Mouse (Mus musculus) CH12.LX (cell line): ENCODE data around the gene Rpl39. TPM values are rescaled to one million over a fixed set of nuclear protein-coding genes. Genes with fewer than 3 reads are reported as not detected.

Experiments used
- DNase-seq: peaks from one replicate; pipeline ENCODE4 v3.0.0-alpha.2; 2013; ENCODE audit errors: extremely low read depth
- H3K27ac ChIP-seq: 2 replicates; pipeline ENCODE4 v1.5.1; 2012; ENCODE audit warnings: low read depth, mild to moderate bottlenecking, control low read depth, moderate library complexity; ENCODE audit not compliant: insufficient read depth
- H3K27me3 ChIP-seq: replicated peaks from 2 replicates; pipeline ENCODE3; 2012; ENCODE audit warnings: inconsistent platforms
- H3K36me3 ChIP-seq, 2 experiments: replicated peaks in 1 of 2; 2 replicates each; pipeline versions ENCODE3 to v1.6.1; 2012; ENCODE audit warnings: inconsistent platforms in 1 of 2, low read length in 1 of 2, mild to moderate bottlenecking in 1 of 2, mixed read lengths in 1 of 2, moderate library complexity in 1 of 2; ENCODE audit not compliant: control insufficient read depth in 1 of 2, insufficient read depth in 1 of 2
- H3K4me1 ChIP-seq, 2 experiments: 2 replicates each; pipeline ENCODE4 v1.6.1; 2012; ENCODE audit warnings: inconsistent platforms in 1 of 2, moderate library complexity in 1 of 2; ENCODE audit not compliant: insufficient read depth in 2 of 2, control insufficient read depth in 1 of 2
- H3K4me2 ChIP-seq: 2 replicates; pipeline ENCODE4 v1.6.1; 2012; ENCODE audit warnings: low read depth, mild to moderate bottlenecking, control low read depth; ENCODE audit not compliant: poor library complexity, insufficient read depth, severe bottlenecking
- H3K4me3 ChIP-seq, 3 experiments: fragments of 150-350 bp in 1 of 3; sonication (generic) in 1 of 3; replicated peaks in 1 of 3; 2 replicates each; pipeline versions ENCODE3 to v1.5.1; 2011 to 2012; ENCODE audit warnings: low read depth in 2 of 3, low read length in 2 of 3, mild to moderate bottlenecking in 2 of 3, moderate library complexity in 2 of 3, control low read depth in 1 of 3, improper control_type of control experiment in 1 of 3, inconsistent platforms in 1 of 3, mixed read lengths in 1 of 3; ENCODE audit not compliant: poor library complexity in 1 of 3
- H3K79me2 ChIP-seq: replicated peaks from 2 replicates; pipeline ENCODE4 v1.6.1; 2012; ENCODE audit warnings: mild to moderate bottlenecking, moderate library complexity; ENCODE audit not compliant: control insufficient read depth, poor library complexity, insufficient read depth, severe bottlenecking; ENCODE audit errors: extremely low read depth
- H3K9ac ChIP-seq: 2 replicates; pipeline ENCODE4 v1.6.1; 2012; ENCODE audit warnings: low read depth, mild to moderate bottlenecking, control low read depth, moderate library complexity; ENCODE audit not compliant: insufficient read depth
- H3K9me3 ChIP-seq: replicated peaks from 2 replicates; pipeline ENCODE3; 2012; ENCODE audit warnings: low read length, inconsistent platforms, mixed read lengths
- BHLHE40 ChIP-seq: IDR thresholded peaks from 2 replicates; pipeline ENCODE4 v1.6.1; 2011; ENCODE audit warnings: mild to moderate bottlenecking, low read depth, low read length, improper control_type of control experiment
- CHD2 ChIP-seq: IDR thresholded peaks from 2 replicates; pipeline ENCODE4 v1.6.1; 2011; ENCODE audit warnings: low read length, improper control_type of control experiment
- E2F4 ChIP-seq: IDR thresholded peaks from 2 replicates; pipeline ENCODE4 v1.6.1; 2011; ENCODE audit warnings: low read depth, low read length, improper control_type of control experiment; ENCODE audit not compliant: insufficient replicate concordance
- ELF1 ChIP-seq: IDR thresholded peaks from 2 replicates; pipeline ENCODE4 v1.6.1; 2014; ENCODE audit warnings: low read depth, mild to moderate bottlenecking, inconsistent platforms, low read length, improper control_type of control experiment
- EP300 ChIP-seq: IDR thresholded peaks from 2 replicates; pipeline ENCODE4 v1.6.1; 2011; ENCODE audit warnings: low read length, improper control_type of control experiment
- GABPA ChIP-seq: IDR thresholded peaks from 2 replicates; pipeline ENCODE4 v1.6.1; 2012; ENCODE audit warnings: low read depth, low read length, improper control_type of control experiment, inconsistent platforms; ENCODE audit not compliant: insufficient replicate concordance
- JUN ChIP-seq: IDR thresholded peaks from 2 replicates; pipeline ENCODE4 v1.6.1; 2011; ENCODE audit warnings: low read depth, mild to moderate bottlenecking, low read length, improper control_type of control experiment, moderate library complexity; ENCODE audit not compliant: insufficient read depth
- MAX ChIP-seq: IDR thresholded peaks from 2 replicates; pipeline ENCODE4 v1.6.1; 2011; ENCODE audit warnings: low read length, improper control_type of control experiment
- MAZ ChIP-seq: IDR thresholded peaks from 2 replicates; pipeline ENCODE4 v1.6.1; 2012; ENCODE audit warnings: low read depth, mild to moderate bottlenecking, inconsistent platforms, low read length, improper control_type of control experiment, moderate library complexity
- MXI1 ChIP-seq: IDR thresholded peaks from 2 replicates; pipeline ENCODE4 v1.6.1; 2011; ENCODE audit warnings: mild to moderate bottlenecking, low read depth, low read length, improper control_type of control experiment
- MYC ChIP-seq: IDR thresholded peaks from 2 replicates; pipeline ENCODE4 v1.6.1; 2011; ENCODE audit warnings: low read depth, mild to moderate bottlenecking, improper control_type of control experiment, low read length
- NELFE ChIP-seq: IDR thresholded peaks from 2 replicates; pipeline ENCODE4 v1.6.1; 2011; ENCODE audit warnings: low read depth, low read length, improper control_type of control experiment
- NRF1 ChIP-seq: IDR thresholded peaks from 2 replicates; pipeline ENCODE4 v1.6.1; 2014; ENCODE audit warnings: low read depth, mild to moderate bottlenecking, inconsistent platforms, low read length, improper control_type of control experiment, moderate library complexity
- POLR2A ChIP-seq: IDR thresholded peaks from 2 replicates; pipeline ENCODE4 v1.6.1; 2011; ENCODE audit warnings: low read depth, mild to moderate bottlenecking, improper control_type of control experiment, low read length
- RAD21 ChIP-seq: IDR thresholded peaks from 2 replicates; pipeline ENCODE4 v1.6.1; 2011; ENCODE audit warnings: low read depth, mild to moderate bottlenecking, low read length, improper control_type of control experiment, moderate library complexity
- RCOR1 ChIP-seq: conservative IDR thresholded peaks from 2 replicates; pipeline ENCODE4 v1.6.1; 2012; ENCODE audit warnings: low read depth, mild to moderate bottlenecking, inconsistent platforms, low read length, improper control_type of control experiment
- SIN3A ChIP-seq: IDR thresholded peaks from 2 replicates; pipeline ENCODE4 v1.6.1; 2012; ENCODE audit warnings: low read length, improper control_type of control experiment, inconsistent platforms
- TBP ChIP-seq: conservative IDR thresholded peaks from 2 replicates; pipeline ENCODE4 v1.6.1; 2011; ENCODE audit warnings: low read depth, low read length, improper control_type of control experiment
- TCF12 ChIP-seq: IDR thresholded peaks from 2 replicates; pipeline ENCODE4 v1.6.1; 2014; ENCODE audit warnings: low read depth, mild to moderate bottlenecking, inconsistent platforms, low read length, improper control_type of control experiment
- USF1 ChIP-seq: IDR thresholded peaks from 2 replicates; pipeline ENCODE4 v1.6.1; 2014; ENCODE audit warnings: low read depth, mild to moderate bottlenecking, inconsistent platforms, low read length, improper control_type of control experiment
- USF2 ChIP-seq: conservative IDR thresholded peaks from 2 replicates; pipeline ENCODE4 v1.6.1; 2011; ENCODE audit warnings: low read depth, low read length, improper control_type of control experiment
- ZC3H11A ChIP-seq: IDR thresholded peaks from 2 replicates; pipeline ENCODE4 v1.6.1; 2012; ENCODE audit warnings: low read depth, mild to moderate bottlenecking, inconsistent platforms, low read length, improper control_type of control experiment
- ZKSCAN1 ChIP-seq: IDR thresholded peaks from 2 replicates; pipeline ENCODE4 v1.6.1; 2012; ENCODE audit warnings: low read depth, inconsistent platforms, low read length, improper control_type of control experiment, borderline replicate concordance
- ZMIZ1 ChIP-seq: IDR thresholded peaks from 2 replicates; pipeline ENCODE4 v1.6.1; 2012; ENCODE audit warnings: low read depth, mild to moderate bottlenecking, inconsistent platforms, low read length, improper control_type of control experiment
- dilution Hi-C: fragments of 300-500 bp; cut with MboI; formaldehyde crosslinking; loops from 2 replicates; pipeline ENCODE4 v1.14.3; 2020; ENCODE audit warnings: low sequenced_read_pairs; ENCODE audit not compliant: extremely low pct_unique_long_range_greater_than_20kb, extremely low pct_ligation_motif_present
- in situ Hi-C: fragments of 300-500 bp; cut with MboI; formaldehyde crosslinking; loops from 3 replicates; pipeline ENCODE4 v1.14.3; 2019; ENCODE audit warnings: low sequenced_read_pairs, low pct_ligation_motif_present, low pct_unique_long_range_greater_than_20kb, mixed read lengths
- polyA plus RNA-seq: library from polyadenylated mRNA; unstranded; fragments of >175 nt; gene quantifications from 2 replicates; pipeline ENCODE4 v1.2.1, GENCODE M21; 2012; ENCODE audit warnings: low read depth; ENCODE audit not compliant: insufficient read length
- total RNA-seq, 2 experiments: library from RNA; depleted of rRNA; stranded (reverse); fragments of 300-350 nt in 1 of 2; fragments of >200 nt in 1 of 2; gene quantifications; 2 replicates each; pipeline ENCODE4 v1.2.3; 2012 to 2014

Rpl39 gene
- total and polyA plus RNA-seq, 3 experiments, result 1,227 to 2,172 (median 2,129) TPM

- Histone ChIP-seq H3K4me2 (no peak overlapping the region), H3K4me3 (no peak overlapping the region), H3K27me3 (no peaks in the 10 kb centered on the region), H3K9ac (no peak overlapping the region), H3K79me2 (no peaks in the 10 kb centered on the region), H3K27ac (no peak overlapping the region), H3K36me3 (no peaks in the 10 kb centered on the region), H3K4me1 (no peaks in the 10 kb centered on the region), H3K9me3 (no peaks in the 10 kb centered on the region)
- in situ Hi-C loops (no loop called here), dilution Hi-C loops (no loop called here)
- no peak for TF ChIP-seq JUN
- TF ChIP-seq ELF1, result no peak
- TF ChIP-seq GABPA, result no peak
- no peak for TF ChIP-seq ZKSCAN1
- TF ChIP-seq SIN3A, result no peak
- TF ChIP-seq USF1, result no peak
- no peak for TF ChIP-seq EP300
- no peak for TF ChIP-seq BHLHE40
- no peak for TF ChIP-seq RCOR1
- no peak for TF ChIP-seq USF2
- TF ChIP-seq NRF1, result no peak
- TF ChIP-seq E2F4, result no peak
- TF ChIP-seq MXI1, result no peak
- DNase-seq, result no peak
Measured at GRCm38 (mm10) chrX:37048890-37049823, 36.0 kb downstream of the Rpl39 start.

- dilution Hi-C loops, result no loop called here
- H3K27ac ChIP-seq, result no peak within 1 kb of the TSS
- TF ChIP-seq TCF12, result no peak
- no peak for TF ChIP-seq POLR2A
- TF ChIP-seq ZKSCAN1, result no peak
- no peak for TF ChIP-seq BHLHE40
- no peak for TF ChIP-seq ZC3H11A
- no peak for TF ChIP-seq SIN3A
- TF ChIP-seq MXI1, result no peak
- no peak for TF ChIP-seq RAD21
- no peak for TF ChIP-seq CHD2
- TF ChIP-seq JUN, result no peak
- TF ChIP-seq MAZ, result no peak
- TF ChIP-seq ZMIZ1, result no peak
- TF ChIP-seq MYC, result no peak
- TF ChIP-seq TBP, result no peak
- TF ChIP-seq ELF1, result no peak
- no peak for TF ChIP-seq NRF1
- no peak for TF ChIP-seq E2F4
- no peak for TF ChIP-seq MAX
- no peak for TF ChIP-seq NELFE
- no peak for TF ChIP-seq EP300
- in situ Hi-C loops, result no loop called here
- no peak within 1 kb of the TSS for H3K4me2 ChIP-seq
- no peak within 1 kb of the TSS for H3K4me3 ChIP-seq
- no peaks in the 10 kb centered on the region for H3K79me2 ChIP-seq
- no peak for DNase-seq
- H3K36me3 ChIP-seq, result no peaks in the 10 kb centered on the region
- no peaks in the 10 kb centered on the region for H3K9me3 ChIP-seq
- no peaks in the 10 kb centered on the region for H3K27me3 ChIP-seq
- H3K9ac ChIP-seq, result no peak within 1 kb of the TSS
- no peaks in the 10 kb centered on the region for H3K4me1 ChIP-seq
Measured at GRCm38 (mm10) chrX:37048066-37048889, 36.9 kb downstream of the Rpl39 start, which contains the start of gene Sowahd. TSS of gene Sowahd (plus strand) at chrX:37048845.
